Mouse (Mus musculus) myocyte (in vitro differentiated cells): ENCODE results near the gene Amph.

Source experiments
- E2F4 ChIP-seq: IDR thresholded peaks from one replicate; pipeline ENCODE4 v1.6.1; 2011; ENCODE audit warnings: mild to moderate bottlenecking, control low read depth, moderate library complexity; ENCODE audit not compliant: insufficient read depth
- MYOD1 ChIP-seq, 3 experiments: IDR thresholded peaks; one replicate each; pipeline ENCODE4 v1.6.1; 2011; ENCODE audit warnings: control low read depth in 2 of 3, low read depth in 2 of 3, mild to moderate bottlenecking in 2 of 3, moderate library complexity in 1 of 3; ENCODE audit not compliant: insufficient read length in 2 of 3, control insufficient read depth in 1 of 3
- POLR2A ChIP-seq: IDR thresholded peaks from one replicate; pipeline ENCODE4 v1.6.1; 2011; ENCODE audit warnings: low read depth, mild to moderate bottlenecking, control low read depth, moderate library complexity; ENCODE audit not compliant: insufficient read length
- POLR2AphosphoS2 ChIP-seq: IDR thresholded peaks from one replicate; pipeline ENCODE4 v1.6.1; 2011; ENCODE audit warnings: low read depth, control low read depth; ENCODE audit not compliant: insufficient read length
- TCF12 ChIP-seq: IDR thresholded peaks from one replicate; pipeline ENCODE4 v1.6.1; 2011; ENCODE audit warnings: mild to moderate bottlenecking, control low read depth; ENCODE audit not compliant: poor library complexity, insufficient read depth, severe bottlenecking

GRCm38 (mm10) chr13:19126912-19127552 lies 179.0 kb downstream of the Amph start:
- TF ChIP-seq POLR2A (no peak), E2F4 (no peak), MYOD1 (IDR thresholded peaks at IDR 0.05; ENCODE audit: control insufficient read depth in 1 of 3, insufficient read length in 2 of 3, low read depth in 2 of 3) (no peak), POLR2AphosphoS2 (no peak), TCF12 (no peak)
